Mouse (Mus musculus) adrenal gland, postnatal 4 days (tissue): ENCODE data around the gene Xpa. TPM values are rescaled to one million over a fixed set of nuclear protein-coding genes. Genes with fewer than 3 reads are reported as not detected.
"Not testable (repeated sequence)": the region's sequence is repeated elsewhere in the genome, so short reads cannot be mapped to it uniquely, and the experiment has no call there.

Experiments
- DNase-seq, 2 experiments: peaks; one replicate each; pipeline ENCODE4 v3.0.0; 2021 to 2022; ENCODE audit warnings: low spot score in 2 of 2, mixed read lengths in 2 of 2
- long read RNA-seq, 2 experiments: library from polyadenylated mRNA; stranded (forward); transcript quantifications; one replicate each; pipeline ENCODE4 v2.0.0; 2021
- total RNA-seq, 2 experiments: library from RNA; stranded (reverse); gene quantifications; 2 replicates each; pipeline ENCODE4 v1.2.3; 2021

Xpa gene
- total RNA-seq = 10 to 100 TPM; 32.8 to 39.2 TPM
- long read RNA-seq, experiment 1, transcript Xpa-201 (6 exons, 955 nt) = major isoform, 23 of 30 reads
- long read RNA-seq, experiment 1, partial matches to known transcripts = 3 of 30 reads
- long read RNA-seq, experiment 1, other reads (novel, unspliced or antisense) = 3 of 30 reads
- long read RNA-seq, experiment 2, transcript Xpa-201 (6 exons, 955 nt) = major isoform, 22 of 43 reads
- long read RNA-seq, experiment 2, partial matches to known transcripts = 9 of 43 reads
- long read RNA-seq, experiment 2, other reads (novel, unspliced or antisense) = 8 of 43 reads

GRCm38 (mm10) chr4:46195781-46196487, at the start of gene Xpa:
Gene Xpa (minus strand): TSS chr4:46196311.
- DNase-seq = peak; percentile 74 to 90

- no peak for DNase-seq
These were observed 39.8 kb upstream of the Xpa start for GRCm38 (mm10) chr4:46235871-46236270.

DNA sequence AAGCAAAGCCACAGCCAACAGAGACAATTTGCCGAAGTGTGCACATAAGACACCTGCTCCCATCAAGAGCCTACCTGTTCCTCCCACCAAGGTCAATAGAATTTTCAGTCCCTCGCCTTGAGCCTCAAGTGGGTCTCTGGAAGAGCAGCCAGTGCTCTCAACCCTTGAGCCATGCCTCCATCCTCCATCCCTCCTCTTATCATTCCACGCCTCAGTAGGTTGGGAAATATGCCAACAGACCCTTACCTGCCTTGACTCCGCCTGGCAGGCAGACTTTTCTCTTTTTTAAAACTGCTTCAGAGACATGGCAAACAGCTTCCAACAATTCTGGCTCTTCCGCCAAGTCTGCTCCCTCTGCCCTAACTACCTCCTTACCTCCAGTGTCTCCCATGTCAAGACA, 38.6 kb upstream of the Xpa start:
- DNase-seq = no peak

- DNase-seq = no peak
These were observed 30.9 kb upstream of the Xpa start for GRCm38 (mm10) chr4:46226972-46227535.

GRCm38 (mm10) chr4:46221090-46221489, 25.0 kb upstream of the Xpa start:
- no peak for DNase-seq

DNA sequence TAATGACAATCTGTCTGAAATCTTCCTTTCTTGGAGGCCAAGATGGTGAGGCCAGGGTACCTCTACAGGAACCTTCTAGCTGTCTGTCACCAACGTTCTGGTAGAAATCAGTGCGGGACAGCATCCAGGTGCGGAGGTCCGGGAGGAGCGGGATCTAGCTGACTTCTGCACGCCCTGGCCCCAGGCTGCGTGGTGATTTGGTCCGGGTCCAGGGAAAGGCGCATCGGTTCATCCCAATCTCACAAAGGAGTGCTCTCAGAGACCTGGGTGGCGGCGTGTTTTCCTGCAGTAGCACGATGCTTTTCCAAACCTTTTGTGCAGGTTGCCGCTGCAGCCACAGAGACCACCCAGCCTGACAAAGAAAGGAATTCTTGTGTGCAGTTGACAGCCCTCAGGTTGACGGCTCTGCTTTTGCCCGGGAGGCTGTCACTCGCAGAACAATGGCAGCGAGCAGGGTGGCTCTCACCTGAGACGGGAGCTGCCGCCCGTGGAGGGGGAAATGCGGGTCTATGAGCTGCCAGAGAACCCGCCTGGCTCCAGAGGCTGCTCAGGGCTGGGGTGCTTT, 6.5 kb upstream of the Xpa start:
- no peak for DNase-seq

DNA sequence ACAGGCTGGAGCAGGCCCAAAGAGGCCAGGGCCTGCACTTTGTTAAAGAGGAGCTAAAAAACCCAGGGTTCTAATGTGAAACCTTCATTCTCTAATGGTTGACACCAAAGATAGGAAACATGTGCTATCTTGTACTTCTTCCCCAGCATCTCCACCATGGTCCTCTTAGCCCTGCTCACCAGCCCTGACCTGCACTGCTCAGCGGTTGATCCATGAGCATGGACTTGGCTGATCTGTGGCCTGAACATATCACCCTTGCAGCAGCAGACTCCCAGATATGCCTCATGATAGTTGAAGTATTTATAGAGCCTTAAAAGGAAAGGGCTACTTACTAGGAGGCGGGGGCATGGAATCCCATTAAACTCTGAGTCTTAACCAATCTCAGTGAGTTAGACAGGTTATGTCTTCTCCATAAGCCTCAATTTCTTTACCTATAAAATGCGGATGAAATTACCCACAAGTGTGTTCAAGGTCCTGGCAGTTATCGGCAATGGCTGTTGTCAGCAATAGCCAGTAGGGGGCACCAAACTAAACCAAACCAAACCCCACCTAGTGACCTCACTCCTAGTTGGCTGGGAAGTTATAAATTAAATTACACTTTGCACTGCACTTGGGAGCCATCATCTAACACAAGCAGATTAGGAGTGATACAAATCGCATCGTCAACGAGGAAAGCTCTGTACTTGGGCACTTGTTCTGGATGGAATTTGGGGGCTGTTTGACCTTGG, 5.9 kb upstream of the Xpa start:
- DNase-seq = peak in 1 of 2 experiments; percentile 57

DNA sequence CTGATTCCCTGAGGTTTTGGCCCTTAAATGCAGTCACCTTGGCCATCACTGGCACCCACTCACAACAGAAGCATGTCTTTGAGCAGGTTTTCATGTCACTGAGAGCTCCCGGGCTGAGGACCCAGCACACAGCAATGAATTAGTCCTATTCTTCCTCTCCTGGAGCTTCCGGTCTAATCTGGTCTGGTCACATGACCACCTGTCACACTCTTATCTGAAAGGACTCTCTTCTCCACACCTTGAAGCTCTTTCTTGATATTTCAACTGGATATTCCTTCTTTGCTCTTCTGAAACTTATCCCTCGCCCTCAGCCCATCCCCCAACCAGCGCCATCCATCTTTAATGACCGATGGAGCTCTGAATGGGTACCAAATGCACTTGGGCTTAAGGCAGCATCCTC, 2.0 kb upstream of the Xpa start:
- DNase-seq = no peak

DNA sequence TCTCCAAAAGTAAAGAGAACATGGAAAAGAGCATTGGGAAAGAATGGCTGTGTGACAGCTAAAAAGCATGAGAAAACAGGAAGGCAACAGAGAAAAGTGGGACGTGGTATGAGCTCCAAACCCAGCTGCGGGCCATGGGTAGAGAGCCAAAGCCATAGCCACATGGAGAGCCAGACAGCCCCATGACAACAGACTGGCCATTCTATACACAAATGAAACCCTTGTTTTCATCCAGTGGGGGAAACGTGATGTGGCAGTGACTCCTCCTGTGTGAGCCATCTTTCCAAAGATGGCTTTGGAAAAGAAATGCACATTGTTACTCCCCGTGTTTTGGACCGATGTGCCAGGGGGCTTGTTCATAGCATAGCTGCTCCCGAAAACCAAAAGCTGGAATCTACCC, 402 bp upstream of the Xpa start:
- no peak for DNase-seq

GRCm38 (mm10) chr4:46192011-46192410, 4.1 kb downstream of the Xpa start:
- DNase-seq = not testable (repeated sequence)

DNA sequence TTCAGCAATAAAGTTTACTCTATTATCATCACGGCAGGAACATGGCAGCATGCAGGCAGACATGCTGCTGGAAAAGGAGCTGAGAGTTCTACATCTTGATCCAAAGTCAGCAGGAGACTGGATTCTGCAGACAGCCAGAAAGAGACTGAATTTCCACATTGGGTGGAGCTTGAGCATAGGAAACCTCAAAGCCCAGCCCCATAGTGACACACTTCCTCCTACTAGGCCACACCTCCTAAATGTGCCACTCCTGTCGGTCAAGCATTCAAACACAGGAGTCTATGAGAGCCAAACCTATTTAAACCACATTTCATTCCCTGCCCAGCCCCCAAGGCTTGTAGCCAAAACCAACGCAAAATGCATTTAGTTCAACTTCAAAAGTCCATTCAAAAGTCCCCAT, 9.6 kb downstream of the Xpa start:
- no peak for DNase-seq

- DNase-seq = no peak
These were observed 10.2 kb downstream of the Xpa start for GRCm38 (mm10) chr4:46185890-46186289.

DNA sequence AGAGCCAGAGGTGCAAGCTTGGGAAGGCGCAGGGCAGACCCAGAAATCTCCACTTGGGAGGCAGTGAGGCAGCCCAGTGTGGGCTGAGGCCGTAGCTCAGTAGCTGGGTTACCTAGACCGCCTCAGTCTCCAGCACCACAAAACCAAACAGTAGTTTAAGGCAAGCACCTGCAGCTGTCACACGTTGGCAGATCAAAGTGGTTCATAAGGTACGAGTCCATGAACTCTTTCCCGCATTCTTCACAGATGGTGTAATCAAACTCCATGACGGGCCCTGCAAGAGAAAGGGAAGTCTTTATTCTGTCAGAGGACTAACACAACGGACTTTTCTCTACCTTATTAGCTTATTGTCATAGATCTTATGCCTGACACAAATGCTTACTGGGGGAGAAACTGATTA, 10.7 kb downstream of the Xpa start:
- no peak for DNase-seq

GRCm38 (mm10) chr4:46182181-46182580, 13.9 kb downstream of the Xpa start:
- no peak for DNase-seq

DNA sequence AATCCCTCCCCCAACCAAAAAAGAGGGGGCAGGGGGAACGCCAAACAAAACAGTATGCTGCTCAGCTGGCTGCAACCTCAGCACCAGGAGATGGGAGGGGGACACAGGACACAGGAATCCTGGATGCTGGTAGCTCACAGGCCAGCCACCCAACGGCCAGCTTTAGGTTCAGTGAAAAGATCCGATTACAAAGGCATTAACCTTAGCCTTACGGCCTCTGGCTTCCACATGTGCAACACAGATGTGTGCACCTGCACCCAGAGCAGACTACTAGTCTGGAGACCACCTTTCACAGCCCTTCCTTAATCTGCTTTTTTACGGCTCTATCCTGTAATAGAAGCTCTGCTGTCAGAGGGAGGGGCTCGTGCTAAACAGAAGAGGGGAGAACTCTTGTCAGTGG, 14.9 kb downstream of the Xpa start:
- DNase-seq = no peak

- DNase-seq = no peak
These were observed 18.6 kb downstream of the Xpa start for GRCm38 (mm10) chr4:46177496-46177895.

DNA sequence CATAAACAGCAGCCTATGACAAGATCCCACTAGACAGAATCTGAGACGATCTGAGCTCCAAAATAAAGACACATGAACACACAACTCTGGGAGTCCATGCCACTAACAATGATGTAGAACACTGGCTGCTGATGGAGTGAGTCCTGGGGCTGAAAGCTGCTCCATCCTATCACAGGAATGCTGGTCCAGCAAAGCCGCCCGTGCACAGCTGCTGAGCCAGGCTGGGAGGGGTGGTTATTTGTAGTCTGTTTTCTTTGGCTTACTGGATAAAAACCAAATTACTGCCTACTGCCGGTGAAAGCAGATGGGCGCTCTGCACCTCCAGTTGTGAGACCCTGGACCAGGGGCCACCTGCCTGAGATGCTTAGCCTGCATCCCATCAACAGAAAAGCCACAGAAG, 19.1 kb downstream of the Xpa start:
- no peak for DNase-seq

- DNase-seq = no peak
These were observed 19.8 kb downstream of the Xpa start for GRCm38 (mm10) chr4:46176313-46176712.

GRCm38 (mm10) chr4:46171761-46172160, 24.4 kb downstream of the Xpa start:
- DNase-seq = no peak

- DNase-seq = no peak
These were observed 30.3 kb downstream of the Xpa start for GRCm38 (mm10) chr4:46165831-46166230.

DNA sequence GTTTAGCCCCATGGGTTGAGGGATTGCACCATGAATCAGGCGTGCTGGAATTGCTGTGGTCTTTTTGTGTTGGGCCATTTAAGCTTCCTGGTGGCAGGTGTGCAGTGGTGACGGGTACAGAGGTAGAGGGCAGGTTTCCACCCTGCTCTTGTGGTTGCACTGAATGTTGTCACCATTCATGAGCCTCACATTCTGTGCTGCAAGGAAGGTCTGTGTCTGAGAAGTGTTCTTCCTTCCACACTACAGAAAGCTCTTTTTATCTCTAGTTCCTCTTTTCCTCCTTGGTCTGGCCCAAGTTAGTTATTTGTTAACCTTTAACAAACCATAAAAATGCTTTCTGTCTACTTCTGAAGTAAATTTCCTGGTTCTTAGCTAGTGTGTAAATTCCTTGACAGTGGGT, 32.1 kb downstream of the Xpa start:
- DNase-seq = no peak
